Mouse (Mus musculus): ENCODE data around the gene Myo1e. TPM values are rescaled to one million over a fixed set of nuclear protein-coding genes. Genes with fewer than 3 reads are reported as not detected.

The Myo1e gene
- polyA plus RNA-seq, 1 experiment, result not detected

GRCm38 (mm10) chr9:70194622-70195021 lies 12.5 kb upstream of the Myo1e start:
- 87% methylated on average over 11 of the region's 11 CpGs for WGBS
- Histone ChIP-seq H3K27ac (ENCODE audit: insufficient read depth, low read depth, low read length) (no peak overlapping the region), H3K4me3 (ENCODE audit: insufficient read depth, low read depth, low read length) (no peak overlapping the region), H3K4me1 (ENCODE audit: control insufficient read depth, insufficient read depth, low read length) (no peaks in the 10 kb centered on the region)
- TF ChIP-seq CTCF (IDR thresholded peaks at IDR 0.05; ENCODE audit: insufficient read depth, low read depth, low read length) (no peak), POLR2A (IDR thresholded peaks at IDR 0.05; ENCODE audit: insufficient read depth, low read depth, low read length) (no peak)

- TF ChIP-seq CTCF (IDR thresholded peaks at IDR 0.05; ENCODE audit: insufficient read depth, low read depth, low read length) (no peak), POLR2A (IDR thresholded peaks at IDR 0.05; ENCODE audit: insufficient read depth, low read depth, low read length) (no peak)
- Histone ChIP-seq H3K27ac (ENCODE audit: insufficient read depth, low read depth, low read length) (no peak overlapping the region), H3K4me3 (ENCODE audit: insufficient read depth, low read depth, low read length) (no peak overlapping the region), H3K4me1 (ENCODE audit: control insufficient read depth, insufficient read depth, low read length) (no peaks in the 10 kb centered on the region)
- WGBS, result 87% methylated on average over 15 of the region's 15 CpGs
These were observed 10.0 kb upstream of the Myo1e start for GRCm38 (mm10) chr9:70196956-70197659.

- no peaks in the 10 kb centered on the region for H3K4me1 ChIP-seq (ENCODE audit: control insufficient read depth, insufficient read depth, low read length)
These were observed 9.2 kb upstream of the Myo1e start for GRCm38 (mm10) chr9:70197992-70198391.

GRCm38 (mm10) chr9:70202753-70203152 lies 4.4 kb upstream of the Myo1e start:
- no peak overlapping the region for H3K4me3 ChIP-seq (ENCODE audit: insufficient read depth, low read depth, low read length)
- peaks cover 2% of the 10 kb centered on the region; the same call in 1 of the 2 replicates for H3K4me1 ChIP-seq (ENCODE audit: control insufficient read depth, insufficient read depth, low read length)
- TF ChIP-seq POLR2A (IDR thresholded peaks at IDR 0.05; ENCODE audit: insufficient read depth, low read depth, low read length) (no peak), CTCF (IDR thresholded peaks at IDR 0.05; ENCODE audit: insufficient read depth, low read depth, low read length) (peak; percentile 50)
- H3K27ac ChIP-seq (ENCODE audit: insufficient read depth, low read depth, low read length), result no peak overlapping the region
- 65% methylated on average over 5 of the region's 5 CpGs for WGBS

More at GRCm38 (mm10) chr9:70197992-70198391, 9.2 kb upstream of the Myo1e start:
- Histone ChIP-seq H3K4me3 (ENCODE audit: insufficient read depth, low read depth, low read length) (no peak overlapping the region), H3K27ac (ENCODE audit: insufficient read depth, low read depth, low read length) (no peak overlapping the region)
- TF ChIP-seq CTCF (IDR thresholded peaks at IDR 0.05; ENCODE audit: insufficient read depth, low read depth, low read length) (no peak), POLR2A (IDR thresholded peaks at IDR 0.05; ENCODE audit: insufficient read depth, low read depth, low read length) (no peak)
- 82% methylated on average over 8 of the region's 8 CpGs for WGBS

GRCm38 (mm10) chr9:70203267-70204076 lies 3.7 kb upstream of the Myo1e start:
- WGBS, result 62% methylated on average over 15 of the region's 15 CpGs
- Histone ChIP-seq H3K4me3 (ENCODE audit: insufficient read depth, low read depth, low read length) (no peak overlapping the region), H3K27ac (ENCODE audit: insufficient read depth, low read depth, low read length) (no peak overlapping the region), H3K4me1 (ENCODE audit: control insufficient read depth, insufficient read depth, low read length) (peaks cover 9% of the 10 kb centered on the region; the same call in 1 of the 2 replicates)
- no peak for TF ChIP-seq POLR2A (IDR thresholded peaks at IDR 0.05; ENCODE audit: insufficient read depth, low read depth, low read length)
- TF ChIP-seq CTCF (IDR thresholded peaks at IDR 0.05; ENCODE audit: insufficient read depth, low read depth, low read length), result no peak

- Histone ChIP-seq H3K4me3 (ENCODE audit: insufficient read depth, low read depth, low read length) (peak overlapping the region; percentile 68), H3K27ac (ENCODE audit: insufficient read depth, low read depth, low read length) (no peak overlapping the region), H3K4me1 (ENCODE audit: control insufficient read depth, insufficient read depth, low read length) (peaks cover 16% of the 10 kb centered on the region)
- under 1% methylated on average over 26 of the region's 26 CpGs for WGBS
- TF ChIP-seq POLR2A (IDR thresholded peaks at IDR 0.05; ENCODE audit: insufficient read depth, low read depth, low read length) (no peak), CTCF (IDR thresholded peaks at IDR 0.05; ENCODE audit: insufficient read depth, low read depth, low read length) (no peak)
These were observed 901 bp downstream of the Myo1e start for GRCm38 (mm10) chr9:70207981-70208521.

GRCm38 (mm10) chr9:70208751-70209150 lies 1.6 kb downstream of the Myo1e start:
- TF ChIP-seq CTCF (IDR thresholded peaks at IDR 0.05; ENCODE audit: insufficient read depth, low read depth, low read length), result no peak
- no peak for TF ChIP-seq POLR2A (IDR thresholded peaks at IDR 0.05; ENCODE audit: insufficient read depth, low read depth, low read length)
- Histone ChIP-seq H3K27ac (ENCODE audit: insufficient read depth, low read depth, low read length) (no peak overlapping the region), H3K4me1 (ENCODE audit: control insufficient read depth, insufficient read depth, low read length) (peaks cover 16% of the 10 kb centered on the region), H3K4me3 (ENCODE audit: insufficient read depth, low read depth, low read length) (peak overlapping the region; percentile 68)
- 19% methylated on average over 12 of the region's 12 CpGs for WGBS

GRCm38 (mm10) chr9:70209296-70210049 lies 2.3 kb downstream of the Myo1e start:
- WGBS, result 81% methylated on average over 8 of the region's 8 CpGs
- TF ChIP-seq POLR2A (IDR thresholded peaks at IDR 0.05; ENCODE audit: insufficient read depth, low read depth, low read length) (no peak), CTCF (IDR thresholded peaks at IDR 0.05; ENCODE audit: insufficient read depth, low read depth, low read length) (no peak)
- H3K4me1 ChIP-seq (ENCODE audit: control insufficient read depth, insufficient read depth, low read length), result peaks cover 16% of the 10 kb centered on the region
- no peak overlapping the region for H3K4me3 ChIP-seq (ENCODE audit: insufficient read depth, low read depth, low read length)
- H3K27ac ChIP-seq (ENCODE audit: insufficient read depth, low read depth, low read length), result no peak overlapping the region
